In the genomic region with DNA sequence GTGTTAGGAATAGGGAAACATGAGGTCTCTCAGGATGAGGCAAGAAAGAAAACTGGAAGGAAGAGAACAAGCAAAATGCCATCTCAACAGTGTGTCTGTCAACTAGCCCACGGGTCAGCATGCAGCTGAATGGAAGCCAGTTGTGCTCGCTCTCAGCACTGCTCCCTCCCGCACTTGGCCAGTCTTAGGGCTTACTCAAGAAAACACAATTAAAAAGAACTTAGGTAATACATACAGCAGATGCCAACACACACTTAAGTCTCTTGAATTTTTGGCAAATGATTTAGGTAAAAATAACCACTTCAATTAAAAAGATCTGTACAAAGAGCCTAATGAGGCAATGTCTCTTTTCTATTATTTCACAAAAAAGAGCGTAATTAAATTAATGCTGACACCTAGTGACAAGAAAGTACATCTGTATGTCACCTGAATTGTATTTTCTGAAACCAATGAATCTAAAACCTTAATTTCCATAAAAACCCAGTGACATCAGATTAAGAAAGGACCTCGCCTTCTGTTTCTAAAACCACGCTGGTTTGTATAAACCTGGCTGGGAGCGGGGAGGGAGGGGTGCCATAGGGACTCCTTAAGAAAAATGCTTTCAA, we compare ENCODE assay signal across 9 mouse cellular contexts. TPM values are rescaled to one million over a fixed set of nuclear protein-coding genes. Genes with fewer than 3 reads are reported as not detected.
DNase-seq lines count a peak whose midpoint lies in the region; ATAC-seq and TF ChIP-seq lines count a peak whose summit lies in the region.
"Had no signal": no experiment of that assay in that cellular context is flagged by ENCODE, and none has a peak within 500 bp of the region (broad histone marks: within the 10 kb centered on the region; RNA-seq: fewer than 3 reads in every experiment).

No protein-coding gene starts in this region.

- 79% methylated on average over 7 of the region's 7 CpGs for WGBS in liver, embryonic 12.5 days (ENCODE audit: insufficient replicate concordance)
- WGBS in liver, embryonic 11.5 days = 78% methylated on average over 7 of the region's 7 CpGs
- 79% methylated on average over 7 of the region's 7 CpGs for WGBS in hindbrain, embryonic 11.5 days

- no peak overlapping the region for H3ac ChIP-seq in myocyte (ENCODE audit: control insufficient read depth, insufficient read length)

- no peak for DNase-seq in liver, embryonic 11.5 days (ENCODE audit: low spot score)
- peak; percentile 51 for DNase-seq in cerebellum, adult 9-10 months
- no peak for DNase-seq in hindbrain, embryonic 11.5 days (ENCODE audit: low spot score)
- no peak for DNase-seq in frontal cortex, postnatal 10 days (ENCODE audit: low spot score in 2 of 2)
- DNase-seq in right cerebral cortex, postnatal 10 days (ENCODE audit: low spot score in 2 of 2) = no peak
- DNase-seq in layer of hippocampus, postnatal 10 days (ENCODE audit: low spot score in 2 of 2) = no peak
- DNase-seq: kidney, adult 8-10 months had no signal

- H3K27me3 ChIP-seq in liver, embryonic 12.5 days (replicated peaks) = no peaks in the 10 kb centered on the region
- no peaks in the 10 kb centered on the region for H3K27me3 ChIP-seq in liver, embryonic 11.5 days (replicated peaks; ENCODE audit: control insufficient read depth, insufficient read depth, low read length)
- H3K27me3 ChIP-seq in hindbrain, embryonic 11.5 days (ENCODE audit: control insufficient read depth, insufficient read depth, low read length) = no peaks in the 10 kb centered on the region
- H3K27me3 ChIP-seq in myocyte (ENCODE audit: control insufficient read depth, insufficient read depth, insufficient read length) = no peaks in the 10 kb centered on the region

- H3K4me1 ChIP-seq in liver, embryonic 12.5 days = peaks cover 28% of the 10 kb centered on the region
- peaks cover 14% of the 10 kb centered on the region for H3K4me1 ChIP-seq in liver, embryonic 11.5 days (replicated peaks; ENCODE audit: control insufficient read depth, insufficient read depth, low read length)
- no peaks in the 10 kb centered on the region for H3K4me1 ChIP-seq in hindbrain, embryonic 11.5 days (replicated peaks; ENCODE audit: control insufficient read depth, insufficient read depth, low read length)

- TF ChIP-seq POLR2A in myocyte (IDR thresholded peaks at IDR 0.05; ENCODE audit: insufficient read length, low read depth) = no peak

- peaks cover 3% of the 10 kb centered on the region; the same call in 1 of the 2 replicates for H3K36me3 ChIP-seq in liver, embryonic 12.5 days
- H3K36me3 ChIP-seq in liver, embryonic 11.5 days (ENCODE audit: control insufficient read depth, insufficient read depth, low read length) = no peaks in the 10 kb centered on the region; the same call in 1 of the 2 replicates
- H3K36me3 ChIP-seq in hindbrain, embryonic 11.5 days (ENCODE audit: control insufficient read depth, insufficient read depth, low read length) = no peaks in the 10 kb centered on the region
- H3K36me3 ChIP-seq in myocyte (ENCODE audit: control insufficient read depth, insufficient read depth) = peaks cover under 1% of the 10 kb centered on the region

- H3K9me3 ChIP-seq in liver, embryonic 12.5 days (replicated peaks) = no peaks in the 10 kb centered on the region
- H3K9me3 ChIP-seq in liver, embryonic 11.5 days (ENCODE audit: control insufficient read depth, low read length) = no peaks in the 10 kb centered on the region
- H3K9me3 ChIP-seq in hindbrain, embryonic 11.5 days (ENCODE audit: control insufficient read depth, low read length) = no peaks in the 10 kb centered on the region

- H3K79me2 ChIP-seq in myocyte (ENCODE audit: control insufficient read depth, insufficient read depth) = peaks cover 72% of the 10 kb centered on the region

- no peak overlapping the region for H3K4me3 ChIP-seq in liver, embryonic 12.5 days
- H3K4me3 ChIP-seq in liver, embryonic 11.5 days (ENCODE audit: low read depth, low read length) = no peak overlapping the region
- no peak overlapping the region for H3K4me3 ChIP-seq in hindbrain, embryonic 11.5 days (ENCODE audit: low read depth, low read length)
- H3K4me3 ChIP-seq in myocyte = no peak overlapping the region

- ATAC-seq in liver, embryonic 12.5 days = no peak
- ATAC-seq in liver, embryonic 11.5 days (replicated peaks; ENCODE audit: low FRiP score) = no peak
- ATAC-seq in hindbrain, embryonic 11.5 days (ENCODE audit: low FRiP score) = no peak

- peak overlapping the region; percentile 97 for H3K4me2 ChIP-seq in liver, embryonic 12.5 days
- H3K4me2 ChIP-seq in liver, embryonic 11.5 days = no peak overlapping the region; the same call in 1 of the 2 replicates
- 0 out of 2 replicates have a peak overlapping the region, but pooled peaks have one; percentile 57 for H3K4me2 ChIP-seq in hindbrain, embryonic 11.5 days (replicated peaks; ENCODE audit: low read depth, low read length)
- H3K4me2 ChIP-seq in myocyte (ENCODE audit: low read depth) = peak overlapping the region; percentile 86

- no peak overlapping the region; the same call in 1 of the 2 replicates for H3K9ac ChIP-seq in liver, embryonic 12.5 days
- H3K9ac ChIP-seq in liver, embryonic 11.5 days (ENCODE audit: low read depth, low read length) = no peak overlapping the region
- no peak overlapping the region for H3K9ac ChIP-seq in hindbrain, embryonic 11.5 days (ENCODE audit: low read depth, low read length)

- no peak overlapping the region for H3K27ac ChIP-seq in liver, embryonic 12.5 days
- no peak overlapping the region for H3K27ac ChIP-seq in liver, embryonic 11.5 days (ENCODE audit: low read depth, low read length)
- H3K27ac ChIP-seq in hindbrain, embryonic 11.5 days (ENCODE audit: low read depth, low read length) = no peak overlapping the region

TF ChIP-seq in myocyte, 11 proteins besides CTCF, POLR2A, EP300 and RAD21:
- TF ChIP-seq CEBPB (IDR thresholded peaks at IDR 0.05; ENCODE audit: insufficient read depth, poor library complexity, severe bottlenecking) (no peak), POLR2AphosphoS2 (IDR thresholded peaks at IDR 0.05; ENCODE audit: insufficient read length, low read depth) (no peak), MYOD1 (IDR thresholded peaks at IDR 0.05; ENCODE audit: control insufficient read depth in 1 of 3, insufficient read length in 2 of 3, low read depth in 2 of 3) (no peak), TCF3 (IDR thresholded peaks at IDR 0.05; ENCODE audit: insufficient read length, low read depth) (no peak), MYOG (IDR thresholded peaks at IDR 0.05; ENCODE audit: control insufficient read depth in 1 of 3, insufficient read depth in 1 of 3, insufficient read length in 2 of 3, low read depth in 2 of 3) (no peak), TCF12 (IDR thresholded peaks at IDR 0.05; ENCODE audit: insufficient read depth, poor library complexity, severe bottlenecking) (no peak), REST (IDR thresholded peaks at IDR 0.05; ENCODE audit: insufficient read depth, insufficient read length) (no peak), SRF (IDR thresholded peaks at IDR 0.05; ENCODE audit: control insufficient read depth, insufficient read length, low read depth) (no peak), MAX (IDR thresholded peaks at IDR 0.05; ENCODE audit: low read depth) (no peak), E2F4 (IDR thresholded peaks at IDR 0.05; ENCODE audit: insufficient read depth) (no peak)

RNA-seq across cellular contexts. Expression of a gene that starts 2.4 kb away (rescaled TPM):
- polyA plus RNA-seq in liver, embryonic 12.5 days (2016; fragmentation: Nextera tagmentation; extraction: Ambion mirVana) = 11.5 and 12.7 TPM in 2 replicates
- 14.8 and 18.0 TPM in 2 replicates for polyA plus RNA-seq in liver, embryonic 11.5 days (2014; fragmentation: Nextera tagmentation; extraction: Ambion mirVana)
- polyA plus RNA-seq in hindbrain, embryonic 11.5 days (2014; fragmentation: Nextera tagmentation; extraction: Ambion mirVana) = 31.3 and 35.7 TPM in 2 replicates
- 16.9 TPM for polyA plus RNA-seq in myocyte (2012; fragmentation: generic; extraction: Trizol)
- total RNA-seq in layer of hippocampus, postnatal 10 days (2021) = 10 to 100 TPM; 43.2 to 46.8 TPM

RNA-seq across cellular contexts. Expression of a gene that starts 56.5 kb away (rescaled TPM):
- polyA plus RNA-seq in liver, embryonic 12.5 days (2016; fragmentation: Nextera tagmentation; extraction: Ambion mirVana) = 105 and 110 TPM in 2 replicates
- polyA plus RNA-seq in liver, embryonic 11.5 days (2014; fragmentation: Nextera tagmentation; extraction: Ambion mirVana) = 129 and 132 TPM in 2 replicates
- 78.8 and 79.6 TPM in 2 replicates for polyA plus RNA-seq in hindbrain, embryonic 11.5 days (2014; fragmentation: Nextera tagmentation; extraction: Ambion mirVana)
- polyA plus RNA-seq in myocyte (2012; fragmentation: generic; extraction: Trizol) = 110 TPM
- total RNA-seq in layer of hippocampus, postnatal 10 days (2021) = 10 to 100 TPM; 65.5 to 75.3 TPM
